Mouse (Mus musculus) liver, embryonic 16.5 days (tissue): Measurements from ENCODE around the gene Bcar1. TPM values are rescaled to one million over a fixed set of nuclear protein-coding genes. Genes with fewer than 3 reads are reported as not detected.

Experiments
- ATAC-seq: fragments of 200-750 bp; cut with Nextera tagmentation; 2 replicates; pipeline ENCODE4 v1.8.0; 2017; ENCODE audit warnings: low read depth, mild to moderate bottlenecking, moderate number of reproducible peaks, moderate library complexity
- H3K27ac ChIP-seq: fragments of 300-500 bp; sonication (generic); 2 replicates; pipeline ENCODE4 v1.5.1; 2014; ENCODE audit warnings: mild to moderate bottlenecking, low read length
- H3K27me3 ChIP-seq: fragments of 300-500 bp; sonication (generic); 2 replicates; pipeline ENCODE4 v1.6.1; 2014; ENCODE audit warnings: low read depth, low read length, mixed read lengths; ENCODE audit not compliant: control insufficient read depth, insufficient read depth
- H3K36me3 ChIP-seq: fragments of 300-500 bp; sonication (generic); 2 replicates; pipeline ENCODE4 v1.6.1; 2014; ENCODE audit warnings: mild to moderate bottlenecking; ENCODE audit not compliant: control insufficient read depth, insufficient read depth
- H3K4me1 ChIP-seq: fragments of 300-500 bp; sonication (generic); 2 replicates; pipeline ENCODE4 v1.6.1; 2014; ENCODE audit warnings: low read depth, low read length, mixed read lengths; ENCODE audit not compliant: control insufficient read depth
- H3K4me2 ChIP-seq: fragments of 300-500 bp; sonication (generic); 2 replicates; pipeline ENCODE4 v1.6.1; 2014; ENCODE audit warnings: low read depth, low read length, mixed read lengths
- H3K4me3 ChIP-seq: fragments of 300-500 bp; sonication (generic); 2 replicates; pipeline ENCODE4 v1.5.1; 2014; ENCODE audit warnings: low read depth, mild to moderate bottlenecking, low read length
- H3K9ac ChIP-seq: fragments of 300-500 bp; sonication (generic); 2 replicates; pipeline ENCODE4 v1.6.1; 2014; ENCODE audit warnings: low read depth, low read length
- H3K9me3 ChIP-seq: fragments of 300-500 bp; sonication (generic); replicated peaks from 2 replicates; pipeline ENCODE4 v1.6.1; 2016; ENCODE audit warnings: low read length; ENCODE audit not compliant: control insufficient read depth
- WGBS: fragments of 180-500 bp; shearing (Covaris S2); extraction: QIAGEN DNeasy Blood & Tissue Kit; methylation state at CpG from one replicate; pipeline ENCODE4 v1.1.7; 2014; ENCODE audit not compliant: insufficient replicate concordance; 5-methylcytosine and 5-hydroxymethylcytosine counted together
- polyA plus RNA-seq: library from polyadenylated mRNA; unstranded; fragments of >200 nt; fragmentation: Nextera tagmentation; extraction: Ambion mirVana; gene quantifications from 2 replicates; pipeline ENCODE4 v1.2.1, GENCODE M21; 2015

Gene Bcar1
- 9.5 and 13.1 TPM in 2 replicates for polyA plus RNA-seq

DNA sequence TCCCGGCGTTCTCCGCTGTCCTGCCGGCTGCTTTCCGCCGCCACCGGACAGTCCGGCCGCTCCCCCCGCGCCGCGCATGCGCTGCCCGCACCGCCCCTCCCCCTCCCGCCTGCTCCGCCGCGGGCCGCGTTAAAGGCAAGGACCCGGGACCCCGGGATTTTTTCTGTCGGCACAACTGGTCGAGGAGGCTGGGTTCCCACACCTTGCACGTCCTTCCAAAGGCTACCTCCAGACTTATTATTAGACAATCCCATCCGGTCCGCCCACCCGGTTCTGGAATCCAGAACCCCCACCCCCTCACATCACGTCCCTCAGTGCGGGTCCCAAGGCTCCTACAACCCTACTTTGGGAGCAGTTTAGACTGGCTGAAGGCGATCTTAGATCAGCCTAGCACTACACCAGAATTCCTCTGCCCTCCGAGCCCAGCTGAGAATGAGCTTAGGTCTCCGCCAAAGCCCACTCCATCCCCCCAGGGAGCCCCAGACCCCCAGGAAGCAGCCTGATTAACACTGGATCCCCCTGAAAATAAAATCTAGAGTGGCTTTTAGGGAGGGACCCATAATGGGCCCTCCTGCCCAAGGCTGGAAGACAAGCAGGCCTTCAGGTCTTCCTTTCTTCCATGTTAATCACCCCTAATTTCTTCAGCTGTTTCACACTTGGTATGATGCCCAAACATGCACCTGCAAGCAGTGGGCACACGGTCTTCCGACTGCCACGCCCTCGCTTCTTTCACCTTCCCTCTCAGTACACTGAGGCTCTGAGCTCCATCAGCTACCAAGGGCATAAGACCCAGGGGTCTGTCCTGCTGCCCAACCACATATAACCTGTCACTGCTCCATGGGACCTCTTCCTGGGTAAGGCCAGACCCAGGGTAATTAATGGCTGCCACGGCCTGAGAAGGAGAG lies at the start of gene Bcar1:
Bcar1 (minus strand) TSS at position 18 of the 905 bp plus-strand sequence.
- H3K4me1 ChIP-seq, result peaks cover 15% of the 10 kb centered on the region
- H3K4me3 ChIP-seq, result peak within 1 kb of the TSS; percentile 63
- H3K36me3 ChIP-seq, result no peaks in the 10 kb centered on the region
- WGBS, result 12% methylated on average over 27 of the region's 40 CpGs
- peak; percentile 38 for ATAC-seq
- peak within 1 kb of the TSS; percentile 60 for H3K27ac ChIP-seq
- H3K4me2 ChIP-seq, result peak within 1 kb of the TSS; percentile 48
- H3K27me3 ChIP-seq, result peaks cover 51% of the 10 kb centered on the region
- H3K9ac ChIP-seq, result peak within 1 kb of the TSS; percentile 68
- H3K9me3 ChIP-seq, result no peaks in the 10 kb centered on the region

DNA sequence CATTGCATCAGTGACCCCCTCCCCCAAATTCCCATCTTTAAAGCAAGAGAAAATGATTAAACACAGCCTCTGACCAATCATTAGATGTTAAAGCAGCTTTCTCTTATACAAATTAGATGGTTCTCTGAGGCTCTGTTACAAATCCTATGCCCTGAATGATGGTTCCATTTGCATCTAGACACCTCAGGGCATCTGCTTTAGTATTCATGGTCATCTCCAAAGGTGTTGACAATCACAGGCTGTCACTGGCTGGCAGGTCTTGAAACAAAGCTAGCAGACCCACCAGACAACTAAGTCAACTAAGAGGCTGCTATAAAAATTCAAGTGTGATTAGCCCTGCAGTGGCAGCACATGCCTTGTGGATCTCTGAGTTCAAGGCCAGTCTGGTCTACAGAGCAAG lies 46.0 kb upstream of the Bcar1 start:
- Histone ChIP-seq H3K4me1 (no peaks in the 10 kb centered on the region; the same call in 1 of the 2 replicates), H3K36me3 (no peaks in the 10 kb centered on the region), H3K9me3 (no peaks in the 10 kb centered on the region), H3K4me3 (no peak overlapping the region), H3K4me2 (no peak overlapping the region), H3K27ac (no peak overlapping the region), H3K27me3 (no peaks in the 10 kb centered on the region), H3K9ac (no peak overlapping the region)
- ATAC-seq, result no peak

DNA sequence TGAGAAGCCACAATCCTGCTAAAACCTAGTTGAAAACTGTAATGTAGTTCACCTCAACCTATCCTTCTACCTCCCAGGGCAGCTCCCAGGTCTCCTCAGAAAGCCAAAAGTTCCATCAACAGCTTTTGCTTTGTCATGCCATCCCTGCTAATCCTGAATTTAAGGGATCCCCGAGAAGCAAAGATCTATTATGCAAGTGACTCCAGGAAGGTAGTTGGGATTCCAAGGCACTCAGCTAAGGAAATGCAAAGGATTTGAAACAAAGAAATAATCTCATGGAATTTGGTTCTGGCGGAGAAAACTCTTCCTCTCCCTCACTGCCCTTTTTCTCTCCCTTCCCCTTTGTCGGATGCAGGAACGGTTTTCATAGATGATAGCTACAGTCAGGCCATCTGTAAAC lies 45.6 kb upstream of the Bcar1 start:
- H3K4me2 ChIP-seq, result no peak overlapping the region
- H3K4me3 ChIP-seq, result no peak overlapping the region
- no peak overlapping the region for H3K9ac ChIP-seq
- WGBS, result 65% methylated on average over 4 of the region's 4 CpGs
- no peaks in the 10 kb centered on the region for H3K9me3 ChIP-seq
- no peaks in the 10 kb centered on the region for H3K36me3 ChIP-seq
- H3K27me3 ChIP-seq, result no peaks in the 10 kb centered on the region
- no peak for ATAC-seq
- H3K27ac ChIP-seq, result no peak overlapping the region
- H3K4me1 ChIP-seq, result no peaks in the 10 kb centered on the region; the same call in 1 of the 2 replicates

DNA sequence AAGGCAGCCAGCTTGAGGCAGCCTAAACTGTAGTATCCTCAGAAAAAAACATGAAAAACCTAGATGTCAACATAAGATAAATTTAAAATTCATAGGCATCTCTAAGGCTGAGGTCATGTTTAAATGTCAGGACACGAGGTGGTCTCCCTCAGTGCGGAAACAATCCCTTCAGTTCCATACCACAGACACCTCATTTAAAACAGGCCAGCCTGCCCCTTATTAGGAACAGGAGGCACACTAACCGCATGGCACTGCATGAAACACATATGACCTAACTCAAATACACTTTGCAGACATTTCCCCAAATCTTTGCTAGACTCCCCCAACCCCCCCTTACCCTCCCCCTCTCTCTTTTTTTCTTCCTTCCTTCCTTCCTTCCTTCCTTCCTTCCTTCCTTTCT lies 44.9 kb upstream of the Bcar1 start:
- no peak overlapping the region for H3K4me2 ChIP-seq
- no peaks in the 10 kb centered on the region for H3K27me3 ChIP-seq
- H3K27ac ChIP-seq, result no peak overlapping the region
- no peaks in the 10 kb centered on the region; the same call in 1 of the 2 replicates for H3K4me1 ChIP-seq
- H3K9ac ChIP-seq, result no peak overlapping the region
- no peaks in the 10 kb centered on the region for H3K9me3 ChIP-seq
- no peak for ATAC-seq
- no peak overlapping the region for H3K4me3 ChIP-seq
- WGBS, result 72% methylated on average over 3 of the region's 3 CpGs
- H3K36me3 ChIP-seq, result no peaks in the 10 kb centered on the region

DNA sequence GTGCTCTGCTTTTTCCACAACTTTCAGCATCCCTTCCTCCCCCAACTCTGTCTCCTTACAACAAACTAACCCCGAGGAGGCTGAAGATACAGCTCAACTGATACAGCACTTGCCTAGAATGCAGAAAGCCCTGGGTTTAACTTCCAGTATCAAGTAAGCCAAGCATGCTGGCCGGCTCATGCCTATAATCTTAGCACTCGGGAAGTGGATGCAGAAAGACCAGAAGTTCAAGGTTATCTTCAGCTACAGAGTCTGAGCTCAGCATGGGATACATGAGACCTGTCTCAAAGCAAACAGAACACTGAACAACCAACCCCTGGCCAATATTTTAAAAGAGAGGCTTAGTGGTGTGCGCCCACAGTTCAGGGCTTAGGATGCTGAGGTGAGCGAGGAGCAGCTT lies 44.5 kb upstream of the Bcar1 start:
- no peak overlapping the region for H3K27ac ChIP-seq
- H3K4me3 ChIP-seq, result no peak overlapping the region
- no peaks in the 10 kb centered on the region for H3K9me3 ChIP-seq
- no peak overlapping the region for H3K4me2 ChIP-seq
- H3K36me3 ChIP-seq, result no peaks in the 10 kb centered on the region
- H3K4me1 ChIP-seq, result no peaks in the 10 kb centered on the region
- no peak overlapping the region for H3K9ac ChIP-seq
- H3K27me3 ChIP-seq, result no peaks in the 10 kb centered on the region
- no peak for ATAC-seq
- WGBS, result 67% methylated on average over 5 of the region's 5 CpGs

DNA sequence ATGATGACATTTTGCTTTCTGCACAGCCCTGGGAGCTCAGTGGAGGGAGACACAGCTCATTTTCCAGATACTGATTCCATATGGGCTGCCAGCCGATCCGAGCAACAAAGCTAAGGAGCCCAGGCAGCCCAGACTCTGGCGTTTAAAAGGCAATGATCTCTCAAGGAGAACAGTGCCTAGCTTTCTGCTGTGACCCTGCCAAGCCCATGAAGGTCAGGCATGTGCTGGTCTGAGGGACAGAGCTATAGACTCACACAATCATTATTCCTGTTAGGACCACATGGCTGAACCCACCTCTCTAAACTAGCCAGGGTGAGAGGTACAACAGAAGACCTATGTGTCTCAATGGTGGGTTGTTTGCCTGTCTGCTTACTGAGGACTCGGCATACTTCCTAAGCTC lies 44.1 kb upstream of the Bcar1 start:
- H3K27ac ChIP-seq, result no peak overlapping the region
- no peaks in the 10 kb centered on the region for H3K9me3 ChIP-seq
- H3K9ac ChIP-seq, result no peak overlapping the region
- H3K4me1 ChIP-seq, result no peaks in the 10 kb centered on the region
- H3K36me3 ChIP-seq, result no peaks in the 10 kb centered on the region
- no peak for ATAC-seq
- H3K4me3 ChIP-seq, result no peak overlapping the region
- no peaks in the 10 kb centered on the region for H3K27me3 ChIP-seq
- WGBS, result 70% methylated on average over 4 of the region's 4 CpGs
- H3K4me2 ChIP-seq, result no peak overlapping the region

DNA sequence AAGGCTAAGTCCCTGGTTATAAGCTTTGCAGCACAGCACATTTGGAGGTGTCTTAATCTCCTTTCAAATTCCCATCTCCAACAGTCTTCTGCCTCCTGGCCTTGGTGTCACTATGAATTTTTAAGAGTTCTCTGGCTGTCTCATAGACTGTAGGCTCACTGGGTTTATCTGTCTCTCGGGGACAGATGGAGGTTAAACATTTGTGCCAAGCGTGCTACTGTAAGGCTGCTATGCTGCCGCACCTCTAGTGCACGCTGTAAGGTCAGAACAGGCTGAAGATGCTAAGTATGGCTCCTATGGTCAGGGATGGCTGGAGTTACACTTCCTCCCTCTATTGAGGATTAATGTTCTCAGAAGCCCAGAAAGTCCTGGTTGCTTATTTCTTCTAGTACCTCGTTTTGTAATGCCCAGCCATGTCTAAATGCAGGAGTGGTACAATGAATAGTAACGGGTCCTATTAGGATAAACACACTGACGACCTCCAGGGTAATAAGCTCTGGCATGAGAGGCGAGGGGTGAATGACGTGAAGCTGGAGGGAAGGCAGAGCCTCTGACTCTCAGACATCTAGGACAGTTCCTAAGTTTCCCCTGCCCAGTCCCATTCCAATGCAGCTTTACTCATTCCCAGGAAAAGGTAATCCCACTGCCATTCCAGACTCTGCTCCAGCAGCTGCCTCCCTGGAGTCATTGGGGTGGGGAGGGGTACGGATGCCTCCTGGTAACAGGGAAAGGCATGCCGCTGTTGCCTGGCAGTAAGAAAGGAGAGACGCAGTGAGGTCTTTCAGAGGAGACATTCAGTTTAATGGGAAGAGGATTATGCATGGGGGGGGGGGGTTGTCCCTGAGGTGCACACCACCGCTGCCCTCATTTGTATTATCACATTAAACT lies 43.3 kb upstream of the Bcar1 start:
- H3K9me3 ChIP-seq, result no peaks in the 10 kb centered on the region
- H3K36me3 ChIP-seq, result no peaks in the 10 kb centered on the region
- H3K27ac ChIP-seq, result no peak overlapping the region
- no peak overlapping the region for H3K9ac ChIP-seq
- ATAC-seq, result no peak
- H3K4me3 ChIP-seq, result no peak overlapping the region
- WGBS, result 75% methylated on average over 13 of the region's 13 CpGs
- no peaks in the 10 kb centered on the region for H3K4me1 ChIP-seq
- H3K27me3 ChIP-seq, result no peaks in the 10 kb centered on the region
- no peak overlapping the region for H3K4me2 ChIP-seq

DNA sequence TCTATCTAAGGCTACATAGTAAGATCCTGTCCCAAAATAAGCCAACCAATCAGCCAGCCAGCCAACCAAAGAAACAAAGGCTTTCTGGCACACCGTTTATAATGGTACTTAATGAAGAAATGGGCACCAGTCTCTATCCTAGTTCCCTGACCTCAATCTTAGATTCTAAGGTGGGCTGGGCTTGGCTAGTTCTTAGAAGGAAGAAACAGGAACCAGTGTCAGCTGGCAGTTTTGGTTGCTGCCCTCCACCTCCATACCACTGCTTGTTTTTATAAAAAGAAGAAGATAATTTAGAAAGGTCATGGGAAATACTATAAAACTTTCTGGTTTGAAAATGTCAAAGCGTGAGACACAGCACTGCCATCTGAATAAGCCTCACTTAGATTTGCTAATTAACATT lies 42.5 kb upstream of the Bcar1 start:
- Histone ChIP-seq H3K27ac (no peak overlapping the region), H3K4me1 (no peaks in the 10 kb centered on the region; the same call in 1 of the 2 replicates), H3K9ac (no peak overlapping the region), H3K27me3 (no peaks in the 10 kb centered on the region), H3K9me3 (no peaks in the 10 kb centered on the region), H3K4me3 (no peak overlapping the region), H3K4me2 (no peak overlapping the region), H3K36me3 (no peaks in the 10 kb centered on the region)
- WGBS, result 79% methylated on average over 2 of the region's 2 CpGs
- ATAC-seq, result no peak
